Mouse (Mus musculus) lung, embryonic 16.5 days (tissue): ENCODE measurements at regions not wholly inside any gene's neighbourhood (a gene's known extent, or its start where the extent isn't known, plus 50 kb on each side); places are given as distances from the start of the nearest gene placed in this dataset.

ENCODE experiments used
- ATAC-seq: fragments of 200-750 bp; cut with Nextera tagmentation; 2 replicates; pipeline ENCODE4 v1.8.0; 2017; ENCODE audit warnings: low read depth, mild to moderate bottlenecking, moderate library complexity
- H3K27ac ChIP-seq: fragments of 300-500 bp; sonication (generic); 2 replicates; pipeline ENCODE4 v1.5.1; 2014; ENCODE audit warnings: mild to moderate bottlenecking, control low read depth, low read length
- H3K27me3 ChIP-seq: fragments of 300-500 bp; sonication (generic); 2 replicates; pipeline ENCODE4 v1.6.1; 2014; ENCODE audit warnings: low read depth, low read length, mixed read lengths; ENCODE audit not compliant: control insufficient read depth, insufficient read depth
- H3K36me3 ChIP-seq: fragments of 300-500 bp; sonication (generic); 2 replicates; pipeline ENCODE4 v1.6.1; 2014; ENCODE audit warnings: low read length; ENCODE audit not compliant: control insufficient read depth, insufficient read depth
- H3K4me1 ChIP-seq: fragments of 300-500 bp; sonication (generic); replicated peaks from 2 replicates; pipeline ENCODE4 v1.6.1; 2014; ENCODE audit warnings: low read length, mixed read lengths; ENCODE audit not compliant: control insufficient read depth, insufficient read depth
- H3K4me2 ChIP-seq: fragments of 300-500 bp; sonication (generic); 2 replicates; pipeline ENCODE4 v1.6.1; 2014; ENCODE audit warnings: low read depth, low read length, control low read depth
- H3K4me3 ChIP-seq: fragments of 300-500 bp; sonication (generic); 2 replicates; pipeline ENCODE4 v1.5.1; 2014; ENCODE audit warnings: mild to moderate bottlenecking, low read length, control low read depth
- H3K9ac ChIP-seq: fragments of 300-500 bp; sonication (generic); 2 replicates; pipeline ENCODE4 v1.6.1; 2014; ENCODE audit warnings: low read length, control low read depth
- H3K9me3 ChIP-seq: fragments of 300-500 bp; sonication (generic); 2 replicates; pipeline ENCODE4 v1.6.1; 2016; ENCODE audit warnings: low read length; ENCODE audit not compliant: control insufficient read depth
- WGBS: fragments of 180-500 bp; shearing (Covaris S2); extraction: QIAGEN DNeasy Blood & Tissue Kit; methylation state at CpG from one replicate; pipeline ENCODE4 v1.1.7; 2014; 5-methylcytosine and 5-hydroxymethylcytosine counted together

- 63% methylated on average over 6 of the region's 6 CpGs for WGBS
- H3K36me3 ChIP-seq: no peaks in the 10 kb centered on the region
- H3K9me3 ChIP-seq: no peaks in the 10 kb centered on the region
- H3K4me3 ChIP-seq: no peak overlapping the region
- no peak overlapping the region for H3K9ac ChIP-seq
- no peak for ATAC-seq
- H3K27me3 ChIP-seq: no peaks in the 10 kb centered on the region
- H3K4me2 ChIP-seq: no peak overlapping the region
- no peak overlapping the region for H3K27ac ChIP-seq
- H3K4me1 ChIP-seq: no peaks in the 10 kb centered on the region
Measured at GRCm38 (mm10) chr2:105516267-105517133, 117.4 kb upstream of the Rcn1 start.

GRCm38 (mm10) chr2:105521841-105522240 lies 122.7 kb upstream of the Rcn1 start:
- no peak overlapping the region for H3K9ac ChIP-seq
- no peaks in the 10 kb centered on the region for H3K9me3 ChIP-seq
- H3K4me1 ChIP-seq: no peaks in the 10 kb centered on the region
- H3K27ac ChIP-seq: no peak overlapping the region
- H3K27me3 ChIP-seq: no peaks in the 10 kb centered on the region
- no peak overlapping the region for H3K4me3 ChIP-seq
- H3K36me3 ChIP-seq: no peaks in the 10 kb centered on the region
- no peak for ATAC-seq
- no peak overlapping the region for H3K4me2 ChIP-seq
- 23% methylated on average over 4 of the region's 4 CpGs for WGBS

- Histone ChIP-seq H3K9ac (no peak overlapping the region), H3K27me3 (no peaks in the 10 kb centered on the region), H3K9me3 (no peaks in the 10 kb centered on the region), H3K27ac (no peak overlapping the region), H3K4me1 (no peaks in the 10 kb centered on the region), H3K4me3 (no peak overlapping the region), H3K4me2 (no peak overlapping the region), H3K36me3 (no peaks in the 10 kb centered on the region)
- ATAC-seq: peak; percentile 31; the same call in 1 of the 2 replicates
- 4% methylated on average over 5 of the region's 5 CpGs for WGBS
Measured at GRCm38 (mm10) chr2:105523297-105523802, 124.2 kb upstream of the Rcn1 start.

- H3K27me3 ChIP-seq: no peaks in the 10 kb centered on the region
- WGBS: 67% methylated on average over 7 of the region's 7 CpGs
- no peak overlapping the region for H3K27ac ChIP-seq
- H3K4me1 ChIP-seq: no peaks in the 10 kb centered on the region
- H3K4me2 ChIP-seq: no peak overlapping the region
- H3K4me3 ChIP-seq: no peak overlapping the region
- H3K36me3 ChIP-seq: no peaks in the 10 kb centered on the region
- no peaks in the 10 kb centered on the region for H3K9me3 ChIP-seq
- ATAC-seq: no peak
- H3K9ac ChIP-seq: no peak overlapping the region
Measured at GRCm38 (mm10) chr2:105525111-105525610, 126.0 kb upstream of the Rcn1 start.

GRCm38 (mm10) chr2:105528535-105528934 lies 129.4 kb upstream of the Rcn1 start:
- Histone ChIP-seq H3K9ac (no peak overlapping the region), H3K4me2 (no peak overlapping the region), H3K4me3 (no peak overlapping the region), H3K4me1 (no peaks in the 10 kb centered on the region), H3K9me3 (no peaks in the 10 kb centered on the region), H3K27me3 (no peaks in the 10 kb centered on the region), H3K36me3 (no peaks in the 10 kb centered on the region), H3K27ac (no peak overlapping the region)
- WGBS: 88% methylated on average over 8 of the region's 8 CpGs
- ATAC-seq: no peak

GRCm38 (mm10) chr2:105544099-105544498 lies 124.6 kb upstream of the Pax6 start:
- H3K4me1 ChIP-seq: no peaks in the 10 kb centered on the region
- H3K9ac ChIP-seq: no peak overlapping the region
- 39% methylated on average over 13 of the region's 13 CpGs for WGBS
- no peak overlapping the region for H3K4me2 ChIP-seq
- no peaks in the 10 kb centered on the region for H3K36me3 ChIP-seq
- no peak for ATAC-seq
- no peaks in the 10 kb centered on the region for H3K27me3 ChIP-seq
- no peak overlapping the region for H3K27ac ChIP-seq
- no peaks in the 10 kb centered on the region for H3K9me3 ChIP-seq
- no peak overlapping the region for H3K4me3 ChIP-seq

GRCm38 (mm10) chr2:105552092-105552491 lies 116.6 kb upstream of the Pax6 start:
- Histone ChIP-seq H3K36me3 (no peaks in the 10 kb centered on the region), H3K27ac (no peak overlapping the region), H3K4me1 (no peaks in the 10 kb centered on the region), H3K9me3 (no peaks in the 10 kb centered on the region), H3K27me3 (no peaks in the 10 kb centered on the region), H3K4me3 (no peak overlapping the region), H3K9ac (no peak overlapping the region), H3K4me2 (no peak overlapping the region)
- WGBS: 12% methylated on average over 2 of the region's 2 CpGs
- ATAC-seq: no peak

- ATAC-seq: no peak
- H3K4me2 ChIP-seq: no peak overlapping the region
- H3K4me1 ChIP-seq: no peaks in the 10 kb centered on the region
- H3K9me3 ChIP-seq: no peaks in the 10 kb centered on the region
- H3K4me3 ChIP-seq: no peak overlapping the region
- H3K27ac ChIP-seq: no peak overlapping the region
- no peaks in the 10 kb centered on the region for H3K36me3 ChIP-seq
- H3K27me3 ChIP-seq: no peaks in the 10 kb centered on the region
- no peak overlapping the region for H3K9ac ChIP-seq
- WGBS: 22% methylated on average over 2 of the region's 2 CpGs
Measured at GRCm38 (mm10) chr2:105586782-105587181, 81.9 kb upstream of the Pax6 start.

- Histone ChIP-seq H3K9me3 (no peaks in the 10 kb centered on the region), H3K4me3 (no peak overlapping the region), H3K27me3 (no peaks in the 10 kb centered on the region), H3K36me3 (no peaks in the 10 kb centered on the region), H3K4me1 (no peaks in the 10 kb centered on the region), H3K27ac (no peak overlapping the region), H3K4me2 (no peak overlapping the region), H3K9ac (no peak overlapping the region)
- 74% methylated on average over 2 of the region's 2 CpGs for WGBS
- ATAC-seq: no peak
Measured at GRCm38 (mm10) chr2:105594131-105594530, 74.6 kb upstream of the Pax6 start.
